Mouse (Mus musculus): ENCODE results near the gene Cct7.

Cct7 gene

DNA sequence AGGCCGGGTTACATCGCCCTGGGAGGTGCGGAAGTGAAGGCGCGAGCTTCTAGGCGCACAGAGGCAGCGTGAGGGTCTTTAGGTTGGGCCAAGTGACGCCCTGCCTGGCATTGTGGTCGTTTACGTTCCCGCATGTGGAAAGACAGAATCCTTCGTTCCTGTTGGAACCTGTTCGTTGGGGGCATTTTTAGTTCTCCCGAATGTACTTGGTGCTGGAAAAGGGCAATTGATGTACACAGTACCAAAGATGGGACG, 1.0 kb downstream of the Cct7 start:
- DNase-seq (ENCODE audit: low spot score in 2 of 2): no peak

DNA sequence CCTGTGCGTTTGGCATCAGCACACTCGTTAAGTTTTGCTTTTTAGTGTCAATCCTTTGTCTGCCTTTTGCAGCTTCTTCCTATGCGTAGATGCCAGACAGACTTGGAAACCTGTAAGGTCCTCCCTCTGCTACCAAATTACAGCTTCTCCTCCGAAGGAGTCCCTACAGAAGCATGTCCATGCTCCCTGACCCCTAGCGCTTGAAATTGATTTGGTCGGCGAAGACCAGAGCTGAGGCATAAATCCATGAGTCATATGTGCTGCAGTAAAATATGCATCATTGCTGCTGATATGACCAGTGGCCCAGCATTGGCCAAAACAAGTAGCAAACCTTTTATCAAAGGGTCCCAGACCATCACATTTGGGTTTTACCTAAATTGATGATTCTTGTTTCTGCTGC, 1.5 kb downstream of the Cct7 start:
- no peak for DNase-seq (ENCODE audit: low spot score in 2 of 2)

DNA sequence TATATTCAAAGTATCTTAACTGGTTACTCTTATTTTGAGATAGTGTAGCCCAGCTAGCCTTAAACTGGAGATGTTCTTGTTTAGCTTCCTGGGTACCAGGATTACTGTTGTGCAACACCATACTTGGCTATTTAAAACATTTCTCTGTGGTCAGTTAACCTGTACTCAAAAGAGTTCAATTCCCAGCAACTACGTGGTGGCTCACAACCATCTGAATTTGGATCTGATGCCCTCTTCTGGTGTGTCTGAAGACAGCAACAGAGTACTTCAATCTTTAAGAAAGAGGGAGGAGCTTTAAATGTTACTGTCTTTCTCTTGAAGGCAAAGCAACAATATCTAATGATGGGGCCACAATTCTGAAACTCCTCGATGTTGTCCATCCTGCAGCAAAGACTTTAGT, 8.3 kb downstream of the Cct7 start:
- no peak for DNase-seq (ENCODE audit: low spot score in 2 of 2)

DNA sequence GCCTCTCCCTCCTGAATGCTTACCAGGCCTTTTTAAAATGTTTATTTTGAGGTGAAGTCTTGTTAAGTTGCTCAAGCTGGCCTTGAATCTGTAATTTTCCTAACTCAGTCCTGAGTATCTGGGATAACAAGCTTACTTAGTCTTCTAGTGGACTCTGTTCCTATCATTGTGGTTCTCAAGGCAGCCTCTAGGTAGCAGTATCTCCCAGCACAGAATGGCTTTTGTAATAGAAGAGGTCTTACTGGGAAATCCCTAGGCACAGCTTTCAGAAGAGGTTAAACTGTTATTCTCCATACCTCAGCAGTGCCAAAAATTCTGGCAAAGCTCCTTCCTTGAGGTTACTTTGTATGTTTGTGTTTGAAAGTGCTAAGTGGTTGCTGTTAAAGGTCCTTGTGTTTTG, 14.1 kb downstream of the Cct7 start:
- DNase-seq (ENCODE audit: low spot score in 2 of 2): no peak

DNA sequence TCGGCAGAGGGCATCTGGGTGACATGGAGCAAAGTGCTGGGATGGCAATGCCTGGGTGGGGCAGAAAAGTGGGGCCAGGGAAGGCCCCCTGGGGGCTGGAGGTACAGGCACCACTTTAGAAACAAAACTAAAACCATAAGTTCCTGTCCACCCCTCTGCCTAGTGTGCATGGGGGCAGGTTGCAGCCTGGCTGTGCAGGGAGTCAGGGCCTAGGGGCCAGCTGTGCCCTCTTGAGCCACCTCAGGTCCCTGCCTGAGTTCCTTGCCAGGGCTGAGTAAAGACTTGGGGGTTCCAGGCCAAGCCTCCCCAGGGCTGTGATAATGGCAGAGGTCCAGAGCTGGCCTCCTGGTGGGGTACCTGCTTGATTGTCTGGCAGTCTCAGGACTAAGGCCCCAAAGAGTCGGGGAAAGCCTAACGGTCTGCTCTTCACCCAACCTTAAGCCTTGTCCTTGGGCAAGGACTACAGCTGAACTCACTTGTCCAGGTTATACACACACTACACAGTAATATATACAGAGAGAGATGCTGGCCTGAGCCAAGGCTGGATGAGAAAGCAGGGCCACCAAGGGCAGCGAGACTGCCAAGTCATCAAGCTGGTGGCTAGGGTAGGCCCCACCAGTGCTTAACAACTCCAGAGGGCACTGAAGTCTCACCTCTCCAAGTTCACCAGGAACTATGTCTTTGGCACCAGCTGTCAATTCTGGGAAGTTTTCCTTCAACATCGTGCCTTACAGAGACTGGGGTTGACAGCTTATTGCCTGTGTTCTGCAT, 18.5 kb downstream of the Cct7 start:
- no peak for DNase-seq (ENCODE audit: low spot score in 2 of 2)

DNA sequence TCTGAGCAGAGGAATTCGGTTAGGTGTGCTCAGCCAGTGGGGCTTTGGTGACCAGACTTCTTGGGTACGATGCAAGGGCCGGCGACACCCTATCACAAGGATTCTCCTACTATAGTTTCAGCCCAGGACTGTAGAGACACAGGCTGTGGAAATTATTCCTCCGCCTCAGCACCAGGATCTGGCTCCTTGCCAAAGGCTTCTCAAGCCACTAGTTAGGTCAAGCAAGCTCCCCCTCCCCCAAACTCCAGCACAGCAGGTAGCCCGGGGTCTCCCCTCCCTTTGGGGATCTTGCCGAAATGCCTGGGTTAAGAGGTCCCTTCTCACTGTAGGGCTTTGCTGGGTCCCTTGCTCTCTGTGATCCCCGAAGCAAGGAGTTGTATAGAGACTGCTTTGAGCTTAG, 20.6 kb downstream of the Cct7 start:
- no peak for DNase-seq (ENCODE audit: low spot score in 2 of 2)

DNA sequence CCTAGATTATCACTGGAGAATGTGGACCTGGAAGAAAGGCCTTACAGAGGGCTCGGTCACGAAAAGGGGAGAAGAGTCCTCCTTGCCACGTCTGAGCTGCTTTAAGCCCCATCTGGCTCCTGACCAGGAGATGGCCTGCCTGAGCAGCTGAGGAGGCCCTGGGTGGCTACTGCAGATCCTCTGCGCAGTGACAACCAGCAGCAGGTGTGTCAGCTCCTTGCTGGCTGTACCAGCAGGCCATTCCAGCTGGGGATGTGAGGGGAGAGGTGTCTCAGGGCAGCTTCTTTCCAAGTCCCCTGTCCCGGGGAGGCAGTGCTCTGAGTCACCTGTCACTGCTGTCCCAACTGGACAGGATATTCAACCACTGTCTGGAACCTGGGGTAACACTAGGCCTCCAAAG, 21.2 kb downstream of the Cct7 start:
- DNase-seq (ENCODE audit: low spot score in 2 of 2): no peak

DNA sequence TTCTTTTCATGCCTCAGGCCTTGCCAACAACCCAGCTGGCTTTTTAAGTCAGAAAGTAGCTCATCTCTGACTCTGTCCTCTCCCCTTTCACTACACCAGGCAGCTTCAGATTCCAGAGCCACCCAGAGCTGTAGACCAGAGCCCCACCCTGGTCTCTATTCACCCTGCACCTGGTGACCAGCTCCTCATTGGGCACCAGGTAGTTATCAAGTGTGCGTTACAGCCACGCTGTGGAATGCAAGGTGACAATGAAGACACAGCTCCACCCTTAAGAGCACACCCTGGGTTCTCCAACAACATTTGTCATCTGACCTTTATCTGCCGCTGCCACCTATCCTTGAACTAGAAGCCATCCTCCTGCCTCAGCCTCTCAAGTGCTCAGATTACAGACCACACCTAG, 24.3 kb downstream of the Cct7 start:
- no peak for DNase-seq (ENCODE audit: low spot score in 2 of 2)

DNA sequence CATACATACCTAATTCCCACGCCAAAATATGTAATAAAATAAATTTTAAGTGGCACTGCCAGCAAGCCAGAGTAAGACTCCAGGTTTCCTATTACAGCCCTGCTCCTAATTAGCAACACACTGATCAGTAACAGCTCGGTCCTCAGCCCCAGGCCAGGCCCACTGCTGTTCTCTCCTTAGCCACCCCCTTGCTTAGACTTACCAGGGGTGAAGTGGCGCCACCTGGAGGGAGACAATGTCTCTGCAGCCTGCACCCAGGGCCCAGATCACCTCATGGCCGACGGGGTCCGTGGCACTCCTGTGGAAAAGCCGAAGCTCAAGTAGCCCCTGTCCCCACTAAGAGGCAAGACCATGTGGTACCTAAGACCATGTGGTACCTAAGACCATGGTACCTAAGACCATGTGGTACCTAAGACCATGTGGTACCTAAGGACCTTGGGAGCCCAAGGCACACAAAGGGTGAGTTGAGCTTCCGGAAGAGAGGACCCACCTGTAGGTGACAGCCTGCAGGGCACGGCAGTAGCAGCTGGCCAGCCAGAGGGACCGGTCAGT, 26.1 kb downstream of the Cct7 start:
- no peak for DNase-seq (ENCODE audit: low spot score in 2 of 2)

DNA sequence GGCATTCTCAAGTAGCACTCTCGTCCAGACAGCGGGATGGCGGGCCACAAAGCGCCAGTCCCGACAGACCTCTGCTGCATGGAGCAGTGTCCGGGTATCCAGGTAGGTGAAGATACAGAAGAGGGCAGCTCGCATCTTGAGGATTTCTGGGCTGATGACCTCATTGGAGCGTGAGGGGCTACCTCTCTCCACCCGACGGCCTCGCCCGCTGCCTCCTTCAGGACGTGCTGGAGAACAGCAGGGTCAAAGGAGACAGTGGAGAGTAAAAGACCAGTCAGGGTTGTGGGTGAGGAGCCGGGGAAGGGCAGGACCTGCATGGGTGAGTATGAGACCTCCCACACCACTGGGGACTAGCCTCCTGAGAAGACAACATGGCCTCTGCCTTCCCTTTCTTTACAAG, 27.1 kb downstream of the Cct7 start:
- DNase-seq (ENCODE audit: low spot score in 2 of 2): no peak

DNA sequence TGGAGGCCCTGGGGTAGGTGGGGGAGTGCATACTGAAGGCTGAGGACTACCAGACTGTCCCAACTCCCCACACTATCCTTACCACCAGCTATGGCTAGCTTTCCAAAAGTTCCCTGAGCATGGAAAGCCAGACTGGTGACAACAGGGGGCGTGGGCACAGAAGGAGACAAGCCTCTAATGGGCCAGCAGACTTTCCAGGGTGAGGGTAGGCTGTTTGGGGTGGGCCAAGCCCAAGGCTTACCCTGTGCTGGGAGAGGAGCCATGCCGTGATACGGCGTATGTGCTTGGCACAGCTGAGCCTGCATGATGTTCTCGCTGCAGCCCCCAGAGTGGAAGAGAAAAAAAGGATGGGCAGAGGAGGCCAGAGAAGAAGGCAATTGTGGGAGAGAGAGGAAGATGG, 28.7 kb downstream of the Cct7 start:
- peak in 1 of 2 experiments; percentile 26 for DNase-seq (ENCODE audit: low spot score in 2 of 2)

DNA sequence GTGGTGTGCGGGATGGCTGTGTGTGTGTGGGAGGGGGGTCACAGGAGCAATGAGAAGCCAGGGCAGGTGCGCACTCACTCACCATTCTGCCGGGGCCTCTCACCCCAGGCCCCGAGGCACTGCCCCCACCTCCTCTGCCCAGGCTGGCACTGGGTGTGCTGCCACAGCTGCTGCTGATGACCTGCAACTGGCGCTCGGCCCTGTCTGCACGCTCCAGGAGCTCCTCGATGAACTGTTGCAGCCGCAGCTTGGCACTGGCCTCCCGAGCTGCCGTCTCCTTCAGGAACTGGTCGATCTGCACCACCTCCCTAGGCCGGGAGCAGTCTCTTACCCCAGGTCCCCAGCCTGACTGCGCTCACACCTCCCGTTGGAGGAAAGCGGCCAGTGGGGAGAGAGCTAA, 29.4 kb downstream of the Cct7 start:
- DNase-seq (ENCODE audit: low spot score in 2 of 2): peak in 1 of 2 experiments; percentile 47

DNA sequence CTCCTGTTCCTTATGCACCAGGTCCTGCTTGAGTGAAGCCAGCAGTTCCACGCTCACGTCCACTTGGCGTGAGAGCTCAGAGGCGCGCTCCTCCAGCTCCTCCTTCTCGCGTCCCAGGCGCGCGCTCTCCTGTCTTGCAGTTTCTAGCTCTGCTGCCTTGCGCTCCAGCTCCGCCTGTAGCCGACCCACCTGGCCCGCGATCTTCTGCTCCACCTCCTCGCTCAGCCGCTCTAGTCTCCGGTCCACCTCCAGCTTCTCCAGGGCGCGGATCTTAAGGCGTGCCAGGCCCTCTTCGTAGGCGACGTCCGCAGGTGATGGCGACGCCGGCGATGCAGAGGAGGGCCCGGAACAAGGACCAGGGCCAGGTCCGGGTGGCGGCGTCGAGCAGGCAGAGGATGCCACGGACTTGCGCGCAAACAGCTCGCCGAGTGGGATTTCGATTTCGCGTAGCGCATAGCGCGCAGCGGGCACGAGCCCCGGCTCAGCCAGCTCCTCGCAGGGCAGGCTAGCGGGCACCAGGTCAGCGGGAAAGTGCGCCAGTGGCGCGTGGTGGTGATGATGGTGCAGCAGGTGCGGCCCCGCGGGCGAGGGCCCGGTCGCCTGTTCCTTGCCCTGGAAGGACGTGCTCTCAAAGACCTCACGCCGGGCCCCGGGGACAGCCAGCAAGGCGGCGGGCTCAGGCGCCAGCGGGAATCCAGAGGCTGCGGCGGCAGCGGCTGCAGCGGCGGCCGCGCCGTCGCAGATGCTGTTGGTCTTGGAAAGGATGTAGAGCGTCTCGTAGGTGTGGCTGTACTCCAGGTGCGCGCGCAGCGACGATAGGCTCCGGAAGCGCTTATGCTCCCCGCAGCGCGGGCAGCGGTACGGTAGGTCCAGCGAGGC, 32.8 kb downstream of the Cct7 start:
- DNase-seq (ENCODE audit: low spot score in 2 of 2): peak in 1 of 2 experiments; percentile 20

DNA sequence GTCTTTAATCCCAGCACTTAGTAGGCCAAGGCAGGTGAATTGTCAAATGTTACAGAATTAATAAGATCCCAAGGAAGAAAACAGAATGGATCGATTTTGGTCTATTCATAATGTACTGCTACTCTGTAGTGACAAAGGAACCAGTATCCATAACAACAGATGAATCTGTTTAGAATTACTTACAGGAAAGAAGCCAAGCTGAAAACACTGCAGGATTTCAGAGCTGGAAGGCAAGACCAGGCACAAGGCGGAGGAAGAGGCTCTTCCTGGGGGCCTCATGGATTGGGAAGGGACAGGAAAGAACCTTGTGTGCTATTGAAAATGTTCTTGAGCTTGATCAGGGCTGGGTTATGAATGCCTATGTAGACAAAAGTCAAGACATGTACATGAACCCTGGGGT, 34.4 kb downstream of the Cct7 start:
- no peak for DNase-seq (ENCODE audit: low spot score in 2 of 2)

DNA sequence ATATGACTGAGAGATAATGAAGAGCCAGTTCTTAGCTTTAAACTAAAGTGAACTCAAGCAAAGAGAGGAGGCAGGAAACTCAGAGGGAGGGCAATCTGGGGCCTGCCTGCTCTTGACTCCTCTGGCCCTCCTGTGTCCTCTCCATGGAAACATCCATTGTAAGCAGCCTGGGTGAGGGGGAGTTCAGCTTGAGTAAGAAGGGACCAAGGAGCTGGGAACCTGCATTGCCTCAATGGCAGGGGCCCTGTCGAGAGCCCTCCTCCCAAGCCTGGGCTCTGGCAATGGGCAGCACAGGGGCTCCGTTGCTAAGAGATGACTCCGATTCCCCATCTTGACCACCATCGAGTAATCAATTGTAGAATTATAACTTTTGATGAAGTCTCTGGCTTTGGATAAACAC, 37.2 kb downstream of the Cct7 start:
- no peak for DNase-seq (ENCODE audit: low spot score in 2 of 2)

DNA sequence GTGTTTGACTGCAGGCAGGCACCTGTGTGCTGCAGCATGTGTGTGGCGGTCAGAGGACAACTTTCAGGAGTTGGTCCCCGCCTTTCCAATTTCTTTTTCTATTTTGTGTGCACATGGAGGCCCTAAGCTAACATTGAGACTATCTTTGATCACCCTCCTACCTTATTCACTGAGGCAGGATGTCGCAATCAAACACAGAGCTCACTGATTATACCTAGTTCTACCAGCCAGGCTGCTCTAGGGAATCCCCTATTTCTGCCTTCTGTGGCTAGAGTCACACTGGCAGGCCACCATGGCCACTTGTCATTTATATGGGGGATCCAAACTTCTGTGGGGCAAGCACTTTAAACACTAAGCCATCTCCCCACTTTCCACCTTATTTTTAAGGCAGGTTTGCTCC, 38.4 kb downstream of the Cct7 start:
- DNase-seq (ENCODE audit: low spot score in 2 of 2): no peak

DNA sequence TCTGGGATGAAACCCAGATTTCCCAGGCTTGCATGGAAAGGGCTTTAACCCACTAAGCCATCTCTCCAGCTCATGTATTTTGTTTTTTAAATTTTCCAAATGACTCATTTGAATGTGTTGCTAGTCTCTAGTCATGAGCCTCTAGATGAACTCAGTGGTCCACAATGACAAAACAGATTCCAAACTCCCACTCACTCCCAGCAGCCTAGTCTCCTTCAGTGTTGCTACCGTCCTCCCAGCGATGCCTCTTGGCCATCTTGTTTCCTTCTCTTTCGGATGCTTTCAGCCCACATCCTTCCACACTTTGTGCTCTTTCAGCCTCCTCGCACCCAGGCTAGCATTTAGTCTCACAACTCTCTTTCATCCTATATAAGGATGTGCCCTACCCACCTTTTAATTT, 38.9 kb downstream of the Cct7 start:
- DNase-seq (ENCODE audit: low spot score in 2 of 2): no peak

DNA sequence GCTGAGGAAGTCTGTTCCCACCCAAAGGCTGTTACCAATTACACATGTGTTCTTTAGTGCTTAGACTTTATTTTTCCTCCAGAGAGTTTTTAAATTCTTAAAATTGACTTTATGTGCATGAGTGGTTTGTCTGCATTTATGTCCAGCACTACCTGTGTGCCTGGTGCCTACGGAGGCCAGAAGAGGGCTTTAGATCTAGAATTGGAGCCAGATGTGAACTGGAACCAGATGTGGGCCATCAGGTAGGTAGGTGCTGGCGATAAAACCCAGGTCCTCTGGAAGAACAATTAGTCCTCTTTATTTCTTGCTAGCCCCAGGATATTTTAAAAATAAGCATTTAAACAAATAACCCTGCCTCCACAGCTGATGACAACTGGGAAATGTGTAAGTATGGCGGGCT, 40.3 kb downstream of the Cct7 start:
- DNase-seq (ENCODE audit: low spot score in 2 of 2): no peak

DNA sequence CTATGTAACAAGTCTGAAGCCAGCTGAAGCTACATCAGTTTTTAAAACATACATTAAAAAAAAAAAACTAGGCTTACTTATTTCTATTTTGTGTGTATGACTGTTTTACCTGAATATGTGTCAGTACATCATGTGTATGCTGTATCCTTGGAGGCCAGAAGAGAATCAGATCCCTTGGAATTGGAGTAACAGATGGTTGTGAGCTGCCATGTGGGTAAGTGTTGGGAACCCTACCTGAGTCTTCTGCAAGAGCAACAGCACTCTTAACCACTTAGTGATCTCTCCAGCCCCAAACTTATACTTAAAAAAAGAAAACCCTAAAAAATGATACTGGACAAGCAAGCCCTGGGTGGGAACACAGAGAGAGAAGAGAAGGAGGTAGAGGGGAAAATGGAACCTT, 45.7 kb downstream of the Cct7 start:
- no peak for DNase-seq (ENCODE audit: low spot score in 2 of 2)

DNA sequence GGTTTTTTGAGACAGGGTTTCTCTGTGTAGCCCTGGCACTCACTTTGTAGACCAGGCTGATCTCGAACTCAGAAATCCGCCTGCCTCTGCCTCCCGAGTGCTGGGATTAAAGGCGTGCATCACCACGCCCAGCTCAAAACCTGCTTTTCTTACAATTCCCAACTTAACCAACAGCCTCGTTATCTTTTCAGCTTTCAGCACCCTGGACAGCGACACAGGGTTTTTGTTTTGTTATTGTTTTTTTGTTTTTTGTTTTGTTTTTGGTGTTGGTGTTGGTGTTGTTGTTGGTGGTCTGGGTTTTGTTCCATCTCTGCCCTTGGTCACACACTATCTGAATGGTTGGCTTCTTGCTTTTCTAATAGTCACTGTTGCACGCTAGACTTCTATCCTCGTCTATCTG, 46.8 kb downstream of the Cct7 start:
- DNase-seq (ENCODE audit: low spot score in 2 of 2): no peak

DNA sequence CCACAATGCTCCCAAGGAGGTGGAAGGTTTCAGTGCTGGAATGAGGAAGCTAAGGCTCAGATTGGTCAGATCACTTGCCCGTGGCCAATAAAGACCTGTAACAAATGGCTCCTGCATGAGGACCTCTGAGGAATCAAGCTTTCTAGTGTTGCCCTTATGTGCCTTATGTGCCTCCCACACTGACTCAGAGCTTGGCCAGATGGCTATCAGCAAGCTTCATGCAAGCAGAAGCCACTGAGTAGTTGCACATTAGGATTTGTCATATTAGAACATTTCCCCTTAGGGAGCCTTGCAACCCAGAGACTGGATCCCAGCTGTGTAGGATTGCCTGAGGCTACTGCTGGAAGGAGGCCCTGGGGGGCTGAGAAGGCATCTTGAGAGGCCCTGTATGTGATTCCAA, 49.1 kb downstream of the Cct7 start:
- no peak for DNase-seq (ENCODE audit: low spot score in 2 of 2)

DNA sequence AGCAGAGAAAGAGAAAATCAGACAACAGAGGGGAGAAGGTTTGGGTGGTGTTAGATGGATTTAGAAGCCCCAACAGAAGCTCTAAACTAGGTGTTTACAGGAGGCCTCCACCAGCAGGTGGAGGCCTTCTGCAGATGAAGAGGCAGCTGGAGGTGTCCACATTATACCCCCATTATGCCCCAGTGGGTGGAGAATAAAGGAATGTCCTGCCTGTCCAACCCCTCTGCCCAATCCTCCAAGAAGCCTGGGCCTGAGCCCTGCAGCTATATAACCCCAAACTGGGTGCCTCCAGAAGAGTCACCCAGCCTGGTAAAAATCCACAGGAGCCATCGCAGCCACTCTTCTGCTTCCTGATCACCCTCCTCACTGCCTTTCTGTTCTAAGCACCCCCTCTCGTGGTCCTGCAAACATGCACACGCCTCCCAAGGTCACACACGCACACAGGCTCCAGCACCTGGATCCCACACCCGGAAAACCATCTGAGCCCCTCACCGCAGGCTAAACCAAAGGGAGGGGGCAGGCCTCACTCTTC, 50.3 kb downstream of the Cct7 start:
- peak in 1 of 2 experiments; percentile 9 for DNase-seq (ENCODE audit: low spot score in 2 of 2)
